Mouse (Mus musculus): ENCODE results near the gene Zfp987. TPM values are rescaled to one million over a fixed set of nuclear protein-coding genes. Genes with fewer than 3 reads are reported as not detected.
"Not testable (repeated sequence)": the region's sequence is repeated elsewhere in the genome, so short reads cannot be mapped to it uniquely, and the experiment has no call there.

Gene Zfp987
- total RNA-seq (2021), result under 1 TPM in 1 of 2 experiments, not detected in 1; 0.20 TPM
- long read RNA-seq, result 0 reads

- not testable (repeated sequence) for DNase-seq (ENCODE audit: low spot score in 2 of 2)
Measured at GRCm38 (mm10) chr4:146096998-146097397, at the start of gene Zfp987. TSS of gene Zfp987 (plus strand) at chr4:146097298.

GRCm38 (mm10) chr4:146052536-146052935, 44.6 kb upstream of the Zfp987 start:
- DNase-seq (ENCODE audit: low spot score in 2 of 2), result not testable (repeated sequence)

GRCm38 (mm10) chr4:146053445-146053844, 43.7 kb upstream of the Zfp987 start:
- not testable (repeated sequence) for DNase-seq (ENCODE audit: low spot score in 2 of 2)

GRCm38 (mm10) chr4:146055335-146055734, 41.8 kb upstream of the Zfp987 start:
- no peak for DNase-seq (ENCODE audit: low spot score in 2 of 2)

- DNase-seq (ENCODE audit: low spot score in 2 of 2), result not testable (repeated sequence)
Measured at GRCm38 (mm10) chr4:146058646-146059045, 38.5 kb upstream of the Zfp987 start.

GRCm38 (mm10) chr4:146059078-146059477, 38.0 kb upstream of the Zfp987 start:
- DNase-seq (ENCODE audit: low spot score in 2 of 2), result not testable (repeated sequence)

- not testable (repeated sequence) for DNase-seq (ENCODE audit: low spot score in 2 of 2)
Measured at GRCm38 (mm10) chr4:146059974-146060693, 37.0 kb upstream of the Zfp987 start.

GRCm38 (mm10) chr4:146061082-146061481, 36.0 kb upstream of the Zfp987 start:
- DNase-seq (ENCODE audit: low spot score in 2 of 2), result not testable (repeated sequence)

- DNase-seq (ENCODE audit: low spot score in 2 of 2), result not testable (repeated sequence)
Measured at GRCm38 (mm10) chr4:146062021-146062420, 35.1 kb upstream of the Zfp987 start.

- DNase-seq (ENCODE audit: low spot score in 2 of 2), result not testable (repeated sequence)
Measured at GRCm38 (mm10) chr4:146063001-146063400, 34.1 kb upstream of the Zfp987 start.

- DNase-seq (ENCODE audit: low spot score in 2 of 2), result not testable (repeated sequence)
Measured at GRCm38 (mm10) chr4:146063621-146064020, 33.5 kb upstream of the Zfp987 start.

GRCm38 (mm10) chr4:146064807-146065206, 32.3 kb upstream of the Zfp987 start:
- DNase-seq (ENCODE audit: low spot score in 2 of 2), result not testable (repeated sequence)

GRCm38 (mm10) chr4:146066932-146067580, 30.0 kb upstream of the Zfp987 start:
- not testable (repeated sequence) for DNase-seq (ENCODE audit: low spot score in 2 of 2)

GRCm38 (mm10) chr4:146067594-146067993, 29.5 kb upstream of the Zfp987 start:
- DNase-seq (ENCODE audit: low spot score in 2 of 2), result not testable (repeated sequence)

GRCm38 (mm10) chr4:146073264-146073663, 23.8 kb upstream of the Zfp987 start:
- DNase-seq (ENCODE audit: low spot score in 2 of 2), result not testable (repeated sequence)

GRCm38 (mm10) chr4:146101448-146101847, 4.3 kb downstream of the Zfp987 start:
- DNase-seq (ENCODE audit: low spot score in 2 of 2), result not testable (repeated sequence)

GRCm38 (mm10) chr4:146156524-146156923, 59.4 kb downstream of the Zfp987 start, which contains the start of gene Zfp600:
TSS of gene Zfp600 (plus strand) at chr4:146156824.
- DNase-seq (ENCODE audit: low spot score in 2 of 2), result not testable (repeated sequence)

- not testable (repeated sequence) for DNase-seq (ENCODE audit: low spot score in 2 of 2)
Measured at GRCm38 (mm10) chr4:146162893-146163292, 65.8 kb downstream of the Zfp987 start.

GRCm38 (mm10) chr4:146167202-146167832, 70.2 kb downstream of the Zfp987 start:
- DNase-seq (ENCODE audit: low spot score in 2 of 2), result not testable (repeated sequence)

- DNase-seq (ENCODE audit: low spot score in 2 of 2), result not testable (repeated sequence)
Measured at GRCm38 (mm10) chr4:146167879-146168532, 70.9 kb downstream of the Zfp987 start.

- DNase-seq (ENCODE audit: low spot score in 2 of 2), result not testable (repeated sequence)
Measured at GRCm38 (mm10) chr4:146168730-146169215, 71.7 kb downstream of the Zfp987 start.

Data from layer of hippocampus, postnatal 10 days (tissue).